34 mouse cellular contexts compared by ENCODE assay signal in genomic region chr6:21747536-21747935, GRCm38 (mm10).
"Had no signal": no experiment of that assay in that cellular context is flagged by ENCODE, and none has a peak within 500 bp of the region (broad histone marks: within the 10 kb centered on the region; RNA-seq: fewer than 3 reads in every experiment).

No protein-coding gene starts in this region.

- H3K9ac ChIP-seq: heart, embryonic 12.5 days; heart, embryonic 13.5 days; heart, embryonic 15.5 days; hindbrain, embryonic 12.5 days; hindbrain, embryonic 13.5 days; hindbrain, embryonic 14.5 days; hindbrain, embryonic 15.5 days; intestine, embryonic 15.5 days; kidney, embryonic 15.5 days had no signal

- H3K4me1 ChIP-seq: heart, embryonic 12.5 days; heart, embryonic 13.5 days; heart, embryonic 15.5 days; hindbrain, embryonic 10.5 days; hindbrain, embryonic 12.5 days; hindbrain, embryonic 13.5 days; hindbrain, embryonic 15.5 days; intestine, embryonic 15.5 days had no signal

- H3K4me3 ChIP-seq: heart, embryonic 12.5 days; heart, embryonic 13.5 days; heart, embryonic 15.5 days; hindbrain, embryonic 10.5 days; hindbrain, embryonic 12.5 days; hindbrain, embryonic 13.5 days; hindbrain, embryonic 15.5 days; intestine, embryonic 15.5 days; kidney, embryonic 15.5 days; layer of hippocampus, adult 2 months; left cerebral cortex, adult 2 months had no signal

- H3K27me3 ChIP-seq: heart, embryonic 12.5 days; heart, embryonic 13.5 days; heart, embryonic 15.5 days; hindbrain, embryonic 12.5 days; hindbrain, embryonic 13.5 days; hindbrain, embryonic 15.5 days; intestine, embryonic 15.5 days; kidney, embryonic 15.5 days had no signal

- H3K9me3 ChIP-seq: heart, embryonic 12.5 days; heart, embryonic 13.5 days; heart, embryonic 15.5 days; hindbrain, embryonic 10.5 days; hindbrain, embryonic 12.5 days; hindbrain, embryonic 13.5 days; hindbrain, embryonic 15.5 days; intestine, embryonic 15.5 days; kidney, embryonic 15.5 days had no signal

- H3K4me2 ChIP-seq: heart, embryonic 12.5 days; heart, embryonic 13.5 days; heart, embryonic 15.5 days; hindbrain, embryonic 12.5 days; hindbrain, embryonic 13.5 days; hindbrain, embryonic 14.5 days; hindbrain, embryonic 15.5 days; intestine, embryonic 15.5 days; kidney, embryonic 15.5 days had no signal

- H3K27ac ChIP-seq: heart, embryonic 13.5 days; heart, embryonic 15.5 days; hindbrain, embryonic 10.5 days; hindbrain, embryonic 12.5 days; hindbrain, embryonic 13.5 days; hindbrain, embryonic 14.5 days; hindbrain, embryonic 15.5 days; hindbrain, postnatal 0 days; intestine, embryonic 15.5 days; kidney, embryonic 15.5 days; kidney, postnatal 0 days; layer of hippocampus, adult 2 months; left cerebral cortex, adult 2 months had no signal

- DNase-seq: heart, postnatal 10 days; heart, postnatal 14 days; heart, postnatal 36 days; heart, postnatal 4 days; kidney, adult 11 months; kidney, adult 18-20 months; kidney, adult 2 months; kidney, adult 8-10 months; kidney, adult 9 months; kidney, postnatal 10 days; kidney, postnatal 14 days; kidney, postnatal 25 days; kidney, postnatal 36 days; kidney, postnatal 4 days; layer of hippocampus, adult 9-11 months; layer of hippocampus, postnatal 36 days had no signal

- H3K36me3 ChIP-seq: heart, embryonic 12.5 days; heart, embryonic 13.5 days; heart, embryonic 15.5 days; hindbrain, embryonic 10.5 days; hindbrain, embryonic 12.5 days; hindbrain, embryonic 13.5 days; hindbrain, embryonic 15.5 days; intestine, embryonic 15.5 days; kidney, embryonic 15.5 days had no signal

- ATAC-seq: hindbrain, embryonic 16.5 days; hindbrain, postnatal 0 days; inflammation-experienced regulatory T-cells, adult 6 months; intestine, embryonic 15.5 days; intestine, embryonic 16.5 days; intestine, postnatal 0 days had no signal
